Mouse (Mus musculus) WW6 (cell line): ENCODE measurements around the gene Pdcd4.

ENCODE experiments used
- DNase-seq: peaks from one replicate; pipeline ENCODE4 v3.0.0-alpha.2; 2013; ENCODE audit warnings: low read depth, low spot score

Pdcd4 gene

DNA sequence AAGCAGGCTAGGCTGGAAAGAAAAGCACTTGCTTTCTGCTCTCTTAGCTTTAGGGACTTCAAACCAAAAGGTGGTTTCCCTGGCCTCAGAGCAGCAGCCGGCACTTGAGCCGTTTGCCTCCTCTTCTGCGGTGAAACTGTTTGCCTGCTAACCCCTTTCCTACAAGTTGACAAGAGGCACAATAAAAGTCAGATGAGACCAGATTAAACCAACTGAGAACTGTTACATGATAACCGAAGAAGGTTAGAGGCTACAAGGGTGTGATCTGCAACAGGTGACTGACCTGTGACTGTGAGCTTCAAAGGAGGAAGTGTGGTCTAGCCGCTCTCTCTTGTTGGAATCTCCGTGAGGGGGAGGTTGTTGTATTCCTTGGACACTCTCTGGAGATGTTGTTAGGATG lies 20.5 kb upstream of the Pdcd4 start:
- DNase-seq = no peak

DNA sequence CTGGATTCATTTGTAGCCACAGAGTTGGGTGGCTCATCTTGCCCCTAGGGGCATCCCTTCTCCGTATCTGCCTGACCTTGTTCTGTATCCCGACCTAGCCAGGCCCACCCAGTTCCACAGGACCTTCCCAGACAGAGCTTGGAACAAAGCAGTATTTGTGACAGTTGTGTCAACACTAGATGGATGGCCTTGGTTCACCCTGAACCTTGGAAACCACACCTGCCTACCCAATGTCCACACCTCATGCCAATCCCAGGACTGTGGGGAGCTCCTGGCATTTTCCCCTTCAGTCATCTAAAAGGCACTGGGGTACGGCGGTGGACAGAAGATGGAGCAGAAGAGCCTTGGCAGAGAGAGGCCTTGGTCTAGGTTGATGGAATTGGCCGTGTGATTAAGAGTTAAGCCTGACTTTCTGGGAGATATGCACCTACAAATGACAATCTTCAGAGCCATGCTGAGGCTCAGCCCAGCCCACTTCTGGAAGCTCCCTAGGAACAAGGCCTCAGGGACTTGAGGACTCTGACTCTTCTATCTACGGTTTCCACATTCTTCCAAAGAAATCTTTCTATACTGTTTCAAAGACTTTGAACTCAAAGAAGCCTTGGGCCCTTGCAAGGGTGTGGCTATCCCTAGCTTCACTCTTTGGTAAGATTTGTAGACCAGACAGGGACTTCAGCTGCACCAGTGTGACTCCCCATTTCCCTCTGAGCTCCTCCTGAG lies 18.9 kb upstream of the Pdcd4 start:
- DNase-seq = no peak

DNA sequence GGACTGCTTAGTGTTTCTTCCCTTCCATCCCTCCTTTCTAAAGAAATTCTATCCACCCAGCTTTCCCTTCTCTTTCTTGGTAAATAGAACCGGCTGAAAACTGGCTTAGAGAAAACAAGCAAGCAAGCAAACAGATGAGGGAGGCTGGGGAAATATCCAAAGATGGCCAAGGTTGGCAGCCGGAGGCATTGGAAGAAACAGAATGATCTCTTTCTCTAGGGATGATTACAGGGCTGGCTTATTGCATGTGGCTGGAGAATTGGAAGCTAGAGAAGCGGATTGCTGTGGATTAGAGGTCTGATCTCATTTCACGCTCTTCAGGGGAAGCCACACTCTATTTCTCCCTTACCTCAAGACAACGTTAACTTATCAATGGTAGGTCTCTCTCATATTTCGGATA lies 16.8 kb upstream of the Pdcd4 start:
- no peak for DNase-seq

DNA sequence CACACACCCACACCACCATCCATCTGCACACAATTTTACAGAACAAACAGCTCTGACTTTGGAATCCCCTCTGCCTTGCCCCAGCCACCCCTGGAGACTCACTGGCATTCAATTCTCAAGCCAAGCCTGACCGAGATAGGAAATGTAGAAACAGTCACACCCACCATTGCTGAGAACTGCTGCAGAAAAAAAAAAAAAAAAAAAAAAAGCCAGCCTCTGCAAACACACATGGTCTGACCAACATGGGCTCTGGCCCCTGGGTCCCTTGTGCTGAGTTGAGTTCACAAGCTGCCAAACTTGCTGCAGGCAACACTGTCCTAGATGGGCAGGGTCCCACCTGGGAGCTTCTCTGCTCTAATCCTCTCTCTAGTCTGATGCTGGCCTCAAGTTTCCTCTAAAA lies 14.3 kb upstream of the Pdcd4 start:
- no peak for DNase-seq

DNA sequence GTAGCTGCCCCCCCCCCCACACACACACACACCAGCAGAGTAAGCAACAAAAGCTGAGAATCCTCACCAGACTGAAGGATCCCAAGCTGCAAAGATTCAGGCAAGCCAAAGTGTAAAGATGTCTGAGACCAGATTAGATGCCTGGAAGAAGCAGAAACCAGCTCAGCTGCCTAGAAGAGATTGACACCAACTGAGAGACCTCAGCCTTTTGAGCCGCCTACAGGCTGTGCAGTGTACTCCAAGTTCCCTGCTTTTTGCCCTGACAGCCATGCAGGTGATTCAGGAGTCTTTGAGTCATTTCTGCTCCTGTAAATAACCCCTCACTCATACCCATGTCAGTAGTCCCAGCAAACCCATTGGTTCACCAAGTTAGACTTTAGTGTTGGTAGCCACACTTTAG lies 11.6 kb upstream of the Pdcd4 start:
- DNase-seq = no peak

DNA sequence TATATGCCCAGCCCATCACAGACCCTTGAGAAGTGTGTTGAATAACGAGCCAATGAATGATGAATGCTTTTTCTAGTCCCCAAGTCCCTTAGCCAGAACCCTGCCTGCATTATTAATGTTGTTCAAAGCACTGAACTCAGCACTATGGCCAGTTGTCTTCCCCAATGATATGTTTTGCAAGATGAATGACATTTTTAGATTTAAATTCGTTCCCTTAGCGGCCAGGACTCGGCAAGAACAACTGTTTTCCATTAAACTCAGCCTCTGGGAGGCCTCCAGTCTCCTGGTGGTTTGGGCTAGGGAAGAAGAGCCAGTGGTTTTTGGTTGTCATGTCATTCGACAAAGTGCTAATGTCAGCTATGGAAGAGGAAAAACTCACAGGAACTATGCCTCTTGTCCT lies 10.2 kb upstream of the Pdcd4 start:
- no peak for DNase-seq

DNA sequence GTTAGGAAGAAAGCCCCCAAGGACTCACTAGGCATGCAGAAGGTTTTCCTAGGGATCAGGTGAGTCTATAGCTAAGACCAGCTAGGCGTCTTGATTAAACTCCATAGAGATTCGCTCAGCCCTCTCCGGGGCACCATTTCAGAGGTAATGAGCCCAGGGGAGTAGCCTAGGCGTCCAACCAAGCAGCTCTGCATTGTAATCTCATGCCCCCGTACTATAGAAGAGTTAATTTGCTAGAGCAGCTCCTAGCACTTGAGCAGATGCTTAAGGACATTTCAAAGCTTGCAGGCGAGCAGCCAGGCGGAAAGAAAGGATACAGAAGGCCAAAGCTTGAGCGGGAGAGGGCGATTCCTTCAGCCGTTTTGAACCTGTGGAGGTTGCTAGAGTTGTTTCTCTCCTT lies 6.6 kb upstream of the Pdcd4 start:
- no peak for DNase-seq

DNA sequence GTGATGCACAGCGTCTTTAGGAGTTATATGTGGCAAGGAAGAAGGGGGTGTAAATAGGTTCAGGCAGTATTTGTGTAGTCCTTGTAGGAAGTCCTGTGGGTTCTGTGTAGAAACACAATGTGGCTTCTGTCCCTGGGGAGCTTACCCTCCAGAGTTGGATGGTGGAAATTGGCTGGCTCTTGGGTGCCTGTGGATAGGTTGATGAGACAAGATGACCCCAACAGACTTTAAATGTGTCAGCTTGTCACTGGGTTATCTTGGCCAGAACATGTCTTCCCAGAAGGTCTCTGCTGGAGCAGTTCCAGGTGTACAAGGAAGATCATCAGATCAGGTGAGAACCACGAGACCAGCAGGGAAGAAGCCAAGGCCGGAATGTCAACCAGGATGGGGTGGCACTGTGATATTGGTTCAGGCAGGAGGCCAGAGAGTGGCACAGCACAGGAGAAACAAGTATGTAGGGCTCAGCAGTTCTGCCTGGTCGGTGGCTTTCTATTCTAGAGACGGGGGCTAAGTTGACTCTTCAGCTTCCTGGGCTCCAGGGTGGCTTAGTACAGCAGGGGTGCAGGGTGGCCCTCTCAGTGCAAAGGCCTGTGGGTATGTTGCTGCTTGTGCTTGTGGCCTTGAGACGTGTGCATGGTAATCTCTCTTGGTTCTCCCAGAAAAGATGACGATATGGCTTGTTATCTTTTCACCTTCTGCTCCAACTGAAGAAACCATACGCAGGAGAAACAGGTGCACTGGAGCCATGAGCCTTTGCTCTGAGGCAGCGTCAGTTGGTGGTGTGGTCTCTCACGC lies 5.3 kb upstream of the Pdcd4 start:
- DNase-seq = no peak

DNA sequence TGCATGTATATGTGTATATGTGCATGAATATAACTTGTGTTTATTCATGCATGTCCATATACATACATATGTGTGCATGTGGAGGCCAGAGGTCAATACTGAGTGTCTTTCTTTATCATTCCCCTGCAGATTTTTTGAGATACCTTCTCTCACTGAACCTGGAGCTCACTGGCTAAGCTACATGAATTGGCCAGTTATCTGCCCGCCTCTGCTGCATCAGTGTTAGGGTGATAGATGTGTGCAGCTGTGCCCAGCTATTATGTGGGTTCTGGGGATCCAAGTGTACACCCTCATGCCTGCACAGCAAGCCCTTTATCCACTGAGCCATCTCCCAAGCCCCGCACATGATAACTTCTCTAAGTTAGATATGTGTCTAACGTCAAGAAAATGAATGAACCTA lies 4.2 kb upstream of the Pdcd4 start:
- no peak for DNase-seq

DNA sequence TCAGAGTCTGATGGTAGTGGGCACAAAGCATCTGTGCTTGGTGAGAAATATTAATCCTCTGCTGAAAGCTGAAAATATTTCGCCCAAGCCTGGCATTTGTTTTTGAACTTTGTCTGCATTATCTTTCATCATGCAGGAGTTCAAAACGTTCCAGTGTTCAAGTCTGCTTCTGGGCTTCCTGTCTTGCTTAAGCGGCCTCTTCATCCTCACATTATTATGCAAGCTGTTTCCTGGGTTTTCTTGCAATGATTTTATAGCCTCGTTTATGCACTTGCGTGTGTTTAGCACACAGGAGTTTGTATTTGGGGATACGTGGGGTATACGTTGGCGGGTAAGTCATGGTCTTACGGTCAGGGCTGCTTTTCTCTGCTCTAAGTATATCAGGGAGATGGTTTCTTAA lies 3.7 kb upstream of the Pdcd4 start:
- DNase-seq = no peak

DNA sequence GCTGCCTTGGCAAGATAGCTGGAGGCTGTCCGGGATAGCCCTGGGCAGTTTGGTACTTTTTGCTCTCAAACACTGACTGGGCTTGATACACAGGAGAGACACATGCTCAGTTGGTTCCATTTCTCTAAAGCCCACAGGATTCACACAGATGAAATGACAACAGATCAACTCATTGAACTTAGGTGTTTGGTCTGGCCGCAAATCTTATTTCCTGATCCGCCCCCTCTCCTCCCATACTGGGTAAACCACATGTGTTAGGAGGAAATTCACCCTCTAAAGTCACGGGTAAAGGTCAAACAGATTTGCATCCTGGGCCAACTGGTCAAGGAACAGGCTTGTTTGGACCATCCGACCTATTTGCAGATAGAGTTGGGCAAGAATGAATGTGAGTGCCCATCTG lies 2.5 kb upstream of the Pdcd4 start:
- no peak for DNase-seq

DNA sequence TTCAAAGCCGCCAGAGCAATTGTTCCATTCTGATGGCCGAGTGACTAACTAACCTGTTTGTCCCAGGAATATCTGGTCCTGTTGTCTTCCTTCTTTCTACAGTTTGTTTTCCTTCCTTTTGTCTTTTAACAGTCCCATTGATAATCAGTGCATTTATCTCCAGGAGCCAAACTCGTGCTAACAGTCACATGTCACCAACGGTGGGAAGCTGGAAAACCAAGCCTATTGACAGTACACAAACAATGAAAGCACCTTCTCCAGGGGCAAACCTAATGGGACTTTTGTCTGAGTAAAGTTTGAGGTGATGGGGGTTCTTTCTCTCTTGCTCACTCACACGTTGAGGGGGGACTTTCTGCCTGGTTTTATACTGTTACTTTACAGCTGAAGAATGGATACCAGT lies 1.8 kb upstream of the Pdcd4 start:
- no peak for DNase-seq

DNA sequence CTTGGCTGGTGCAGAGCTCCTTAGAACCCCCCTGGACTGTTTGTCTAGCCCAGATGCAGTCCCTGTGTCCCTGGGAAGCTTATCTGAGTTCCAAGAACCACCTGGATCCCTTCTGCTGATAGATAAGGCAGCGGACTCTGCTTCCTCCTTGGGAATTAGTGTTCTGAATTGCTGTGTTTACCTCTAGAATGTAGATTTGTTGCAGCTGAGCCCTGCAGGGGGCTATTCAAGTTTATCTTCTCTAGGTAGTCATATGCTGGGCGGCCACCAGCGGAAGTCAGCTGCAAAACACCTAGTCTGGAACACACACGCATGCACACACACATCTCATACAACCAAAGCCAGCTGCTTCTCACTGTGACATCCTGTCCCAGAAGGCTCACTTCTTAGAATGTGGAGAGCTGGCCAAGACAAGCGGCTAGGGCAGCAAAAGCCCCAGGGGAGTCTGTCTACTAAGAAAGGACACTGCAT lies 1.2 kb upstream of the Pdcd4 start:
- DNase-seq = no peak

DNA sequence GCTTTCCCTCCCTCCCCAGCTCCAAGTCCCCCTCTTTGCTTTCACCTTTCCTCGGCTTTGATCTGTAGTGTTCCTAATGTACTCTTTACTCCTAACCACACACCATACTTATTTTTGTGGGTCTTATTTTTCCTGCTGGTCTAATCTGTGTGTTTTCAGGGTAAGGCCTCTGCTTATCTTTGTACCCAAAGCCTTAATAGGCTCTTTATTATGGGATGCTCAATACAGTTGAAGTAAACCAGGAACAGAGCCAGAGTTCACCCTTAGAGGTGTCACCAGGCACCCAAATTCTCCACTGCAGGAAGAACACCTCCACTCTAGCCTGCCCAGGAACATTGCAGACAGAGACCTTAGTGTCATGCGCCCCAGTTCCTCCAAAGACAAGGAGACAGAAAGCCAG lies 462 bp upstream of the Pdcd4 start:
- DNase-seq = no peak

DNA sequence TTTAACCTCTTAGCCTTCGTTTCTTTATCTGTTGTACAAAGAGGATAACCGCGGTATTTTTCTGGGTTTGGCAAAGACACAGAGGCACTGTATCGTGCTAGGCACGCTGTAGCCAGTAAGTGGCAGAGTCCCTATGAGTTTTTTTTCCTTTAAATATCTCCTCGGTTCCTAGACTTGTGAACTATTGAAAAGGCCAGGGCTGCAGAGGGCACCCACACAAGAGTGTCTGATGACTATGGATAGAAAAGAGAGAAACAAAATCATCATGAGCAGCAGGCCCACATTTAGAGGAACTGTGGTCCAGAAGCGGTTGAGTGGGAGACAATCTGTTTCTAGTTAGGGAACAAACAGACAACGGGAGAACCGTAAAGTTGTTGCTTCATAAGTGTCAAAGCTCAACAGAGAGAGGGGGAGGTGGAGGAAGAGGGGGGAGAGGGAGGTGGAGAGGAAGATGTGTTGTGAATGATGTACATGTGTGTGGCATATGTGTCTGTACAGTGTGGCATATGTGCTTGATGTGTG lies 868 bp downstream of the Pdcd4 start:
- no peak for DNase-seq

DNA sequence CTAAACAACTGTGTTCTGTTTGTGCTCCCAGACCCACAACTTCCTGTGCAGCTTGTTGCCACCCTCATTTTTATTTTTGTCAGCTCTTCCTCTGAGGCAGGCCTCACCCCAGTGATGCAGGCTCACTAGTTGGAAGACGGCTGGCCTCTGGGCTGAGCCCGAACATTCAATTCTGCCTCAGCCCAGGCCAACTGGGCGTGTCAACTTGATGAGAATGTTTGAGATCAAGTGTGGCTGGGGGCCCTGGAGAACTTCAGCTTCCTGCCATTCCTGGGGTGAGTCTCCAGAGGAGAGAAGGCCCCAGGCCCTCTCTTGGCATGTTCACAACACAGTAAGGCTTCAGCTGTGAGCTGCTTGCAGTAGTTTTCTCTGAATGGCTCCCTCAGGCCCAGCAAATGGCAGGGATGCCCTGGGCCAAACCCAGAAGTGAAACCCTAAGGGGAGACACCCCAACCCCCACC lies 1.7 kb downstream of the Pdcd4 start:
- DNase-seq = no peak

DNA sequence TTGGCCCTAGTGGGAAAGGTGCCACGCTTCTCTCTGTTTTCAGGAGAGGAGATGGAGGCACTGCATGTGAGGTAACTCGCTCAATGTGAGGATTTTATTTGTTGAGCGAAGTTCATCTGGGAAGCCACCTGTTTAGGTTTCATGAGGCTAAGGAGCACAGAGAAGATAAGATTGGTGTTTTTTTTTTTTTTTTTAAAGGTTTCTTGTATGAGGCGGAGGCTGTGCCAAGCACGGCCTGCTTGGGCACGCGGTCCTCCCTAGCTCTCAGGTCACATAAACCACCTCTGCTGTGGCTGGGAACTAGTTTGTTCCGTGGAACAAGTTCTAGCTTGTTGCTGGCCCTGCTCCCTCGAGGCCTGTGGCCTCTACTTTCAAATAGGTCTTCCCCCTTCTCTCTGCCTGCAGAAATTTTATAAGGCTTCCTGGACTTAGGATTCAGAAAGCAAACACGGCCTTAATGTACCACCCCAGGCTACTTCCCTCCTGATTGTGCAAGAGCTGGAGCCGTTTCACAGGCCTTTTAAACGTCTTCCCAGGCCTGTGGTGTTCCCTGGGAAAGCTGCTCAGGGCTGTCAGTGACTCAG lies 2.6 kb downstream of the Pdcd4 start:
- DNase-seq = no peak

DNA sequence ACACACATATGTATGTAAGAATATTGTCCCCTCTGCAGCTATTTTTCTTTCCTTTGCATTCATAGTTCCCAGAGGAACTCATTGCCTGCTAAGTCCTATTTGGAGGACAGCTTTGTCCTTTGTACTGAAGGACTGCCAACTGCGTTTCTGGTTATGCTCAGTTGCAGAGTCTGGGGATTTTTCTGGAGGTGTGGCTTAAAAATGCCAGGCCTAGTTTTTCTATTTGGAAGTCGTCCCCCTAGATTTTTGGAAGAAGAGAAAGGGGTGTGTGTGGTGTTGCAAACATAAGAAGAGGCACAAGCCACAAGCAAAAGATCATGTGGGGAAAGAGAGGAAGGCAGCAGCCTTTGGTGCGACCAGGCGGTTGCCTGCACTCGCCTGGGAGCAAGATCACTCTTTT lies 6.0 kb downstream of the Pdcd4 start:
- no peak for DNase-seq

DNA sequence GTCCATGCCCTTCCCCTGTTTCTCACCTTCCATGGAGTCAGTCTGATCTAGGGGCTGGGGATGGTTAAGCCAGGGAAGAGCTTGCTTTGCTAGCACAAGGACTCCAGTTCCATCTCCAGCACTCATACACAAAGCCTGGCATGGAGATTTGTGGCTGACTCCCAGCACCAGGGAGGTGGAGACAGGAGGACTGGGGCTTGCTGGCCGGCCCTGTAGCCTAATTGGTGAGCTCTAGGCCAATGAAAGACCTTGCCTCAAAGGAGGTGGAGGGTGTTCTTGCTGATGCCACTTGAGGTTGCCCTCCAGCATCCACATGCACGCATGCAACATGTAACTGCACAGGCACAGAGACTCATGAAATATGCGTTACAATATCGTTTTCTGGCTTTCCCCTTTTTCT lies 6.5 kb downstream of the Pdcd4 start:
- DNase-seq = no peak

DNA sequence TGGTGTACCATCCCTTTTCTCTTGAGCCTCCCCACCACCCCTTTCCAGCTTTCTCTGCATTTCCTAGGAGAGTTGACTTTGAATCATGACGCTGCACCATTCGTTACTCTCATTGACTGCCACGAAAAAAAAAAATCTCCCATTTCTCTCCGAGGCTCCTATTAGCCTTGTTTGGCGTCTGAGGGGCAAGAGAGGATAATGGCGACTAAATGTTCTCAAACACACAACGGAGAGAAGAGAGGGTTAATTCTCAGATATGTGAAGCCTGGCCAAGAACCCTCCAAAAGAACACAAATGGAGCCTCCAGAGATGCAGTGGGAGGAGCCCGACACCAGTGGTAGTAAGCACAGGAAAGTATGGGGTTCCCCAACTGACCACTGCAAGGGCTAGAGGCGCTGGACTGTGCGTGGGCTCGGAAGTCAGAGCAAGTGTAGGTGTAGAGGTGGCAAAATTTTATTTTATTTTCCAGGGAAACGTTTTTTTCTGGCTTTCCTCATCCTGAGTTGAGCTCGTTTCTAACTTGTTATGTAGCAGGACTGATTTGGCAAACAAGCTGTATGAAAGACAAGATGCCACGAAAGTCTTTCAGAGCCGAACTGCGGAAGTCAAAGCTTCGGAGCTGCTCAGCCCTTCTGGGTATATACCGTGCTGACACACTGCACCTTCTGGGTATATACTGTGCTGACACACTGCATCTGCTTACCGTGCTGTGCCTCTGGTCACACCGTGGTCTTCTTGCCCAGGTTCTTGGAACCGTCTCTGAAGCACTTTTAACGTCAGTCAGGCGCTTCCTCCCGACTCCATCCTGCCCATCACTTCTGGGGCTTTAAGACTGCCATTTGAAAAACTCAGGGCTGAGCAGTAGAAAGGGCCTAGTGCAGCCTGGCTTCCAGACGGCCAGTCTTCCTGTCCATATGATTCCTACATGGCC lies 7.2 kb downstream of the Pdcd4 start:
- DNase-seq = no peak

DNA sequence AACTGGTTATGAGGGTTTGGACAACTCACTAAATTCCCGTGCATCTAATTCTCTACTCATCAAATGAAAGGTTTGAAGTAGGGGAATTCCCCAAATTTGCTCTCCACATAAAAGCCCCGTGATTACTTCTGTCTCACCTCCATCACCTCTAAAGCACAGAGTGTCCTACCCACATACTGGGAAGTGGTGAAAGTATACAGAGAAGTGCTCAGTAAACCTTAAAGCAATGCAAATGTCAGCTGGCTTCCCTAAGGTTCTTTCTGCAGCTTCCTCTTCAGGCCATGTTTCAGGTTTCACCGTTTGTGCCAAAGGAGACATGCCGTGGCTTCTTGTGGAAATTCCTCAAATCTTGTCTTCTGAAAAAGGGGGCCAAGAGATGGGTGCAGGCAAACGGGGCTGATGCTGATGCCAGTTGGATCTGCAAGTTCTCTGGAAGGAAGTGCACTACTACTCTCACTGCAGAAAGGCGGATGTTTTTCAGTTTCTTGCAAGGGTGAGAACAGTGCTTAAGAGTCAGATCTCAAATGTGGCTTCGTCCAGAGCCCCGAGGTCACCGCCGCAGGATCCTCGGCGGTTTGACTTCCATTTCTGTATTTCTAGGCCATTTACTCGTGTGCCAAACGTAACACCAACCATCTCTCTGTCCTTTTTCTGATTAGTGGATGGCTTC lies 8.0 kb downstream of the Pdcd4 start:
- no peak for DNase-seq
